Mouse (Mus musculus) urinary bladder, postnatal 14 days (tissue): Measurements from ENCODE around the gene Jak2.

Experiments
- DNase-seq: peaks from one replicate; pipeline ENCODE4 v3.0.0; 2021; ENCODE audit warnings: low spot score

Gene Jak2

GRCm38 (mm10) chr19:29362173-29362930 lies 110.7 kb downstream of the Jak2 start:
- DNase-seq = no peak
